Mouse (Mus musculus) heart, postnatal 0 days (tissue): ENCODE measurements around the gene 4930539E08Rik.

ENCODE experiments used
- CTCF ChIP-seq: IDR thresholded peaks from 2 replicates; pipeline ENCODE4 v1.5.1; 2016; ENCODE audit warnings: antibody characterized with exemption, control low read depth, low read depth
- EP300 ChIP-seq: IDR thresholded peaks from 2 replicates; pipeline ENCODE4 v1.6.1; 2016; ENCODE audit warnings: antibody characterized with exemption, low read depth

DNA sequence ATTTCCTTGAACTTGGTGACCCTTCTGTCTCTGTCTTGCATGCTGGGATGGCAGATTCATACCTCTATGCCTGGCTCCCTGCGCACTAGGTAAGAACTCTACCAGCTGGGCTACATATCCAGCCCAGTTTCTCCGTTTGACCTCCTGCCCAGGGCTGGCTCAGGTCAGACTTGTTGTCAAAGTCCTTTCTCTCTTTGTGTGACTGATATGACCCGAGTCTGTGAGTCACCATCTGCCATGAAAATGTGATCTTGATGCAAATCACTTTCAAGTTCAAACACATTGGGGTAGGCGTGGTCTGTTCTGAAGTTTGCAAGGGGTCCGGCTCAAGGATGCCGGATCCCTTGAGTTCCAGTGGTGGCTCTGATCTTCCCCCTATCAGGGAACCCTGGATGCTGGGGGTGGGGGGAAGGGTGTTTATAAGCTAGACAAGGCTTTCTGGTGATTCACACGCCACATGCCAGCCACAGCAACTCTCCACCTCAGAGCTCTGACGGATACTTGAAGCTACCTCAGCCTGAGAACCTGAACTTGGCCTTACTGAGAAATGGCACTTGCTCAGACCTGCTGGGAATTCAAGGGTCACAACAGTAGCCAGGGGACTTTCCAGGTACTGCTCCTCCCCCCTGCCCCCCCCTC is 10.0 kb upstream of the 4930539E08Rik start:
- TF ChIP-seq CTCF (no peak), EP300 (no peak)
